Mouse (Mus musculus) kidney, adult 2 months (tissue): ENCODE data around the gene Arhgap6.

Experiments used
- CTCF ChIP-seq: fragments of 200-500 bp; conservative IDR thresholded peaks from 2 replicates; pipeline ENCODE4 v1.5.1; 2011; ENCODE audit warnings: low read depth, mild to moderate bottlenecking, control low read depth, low read length, moderate library complexity, mixed read lengths; ENCODE audit not compliant: insufficient read depth, insufficient read length
- POLR2A ChIP-seq: fragments of 200-500 bp; IDR thresholded peaks from one replicate; pipeline ENCODE4 v1.6.1; 2011; ENCODE audit warnings: low read depth, low read length, control low read depth

DNA sequence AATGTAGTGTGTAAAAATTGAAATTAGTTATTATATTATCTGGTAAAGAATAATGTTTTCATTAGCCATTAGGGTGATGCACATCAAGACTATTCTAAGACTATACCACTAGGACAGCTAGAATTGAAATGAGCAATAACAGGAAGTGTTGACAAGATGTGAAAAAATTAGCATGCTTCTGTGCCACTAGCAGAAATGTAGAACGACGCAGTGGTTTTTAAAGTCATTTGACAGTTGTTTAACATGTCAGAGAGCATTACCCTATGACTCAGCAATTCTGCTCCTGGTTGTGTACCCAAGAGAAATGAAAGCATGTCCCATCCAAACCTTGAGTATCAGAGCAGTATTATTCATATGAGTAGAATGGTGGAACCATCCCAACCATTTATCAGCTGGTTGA is 9.8 kb downstream of the Arhgap6 start:
- TF ChIP-seq POLR2A, result no peak
- TF ChIP-seq CTCF, result no peak
